Comparison of ENCODE assay signal across 8 mouse cellular contexts in the genomic region with DNA sequence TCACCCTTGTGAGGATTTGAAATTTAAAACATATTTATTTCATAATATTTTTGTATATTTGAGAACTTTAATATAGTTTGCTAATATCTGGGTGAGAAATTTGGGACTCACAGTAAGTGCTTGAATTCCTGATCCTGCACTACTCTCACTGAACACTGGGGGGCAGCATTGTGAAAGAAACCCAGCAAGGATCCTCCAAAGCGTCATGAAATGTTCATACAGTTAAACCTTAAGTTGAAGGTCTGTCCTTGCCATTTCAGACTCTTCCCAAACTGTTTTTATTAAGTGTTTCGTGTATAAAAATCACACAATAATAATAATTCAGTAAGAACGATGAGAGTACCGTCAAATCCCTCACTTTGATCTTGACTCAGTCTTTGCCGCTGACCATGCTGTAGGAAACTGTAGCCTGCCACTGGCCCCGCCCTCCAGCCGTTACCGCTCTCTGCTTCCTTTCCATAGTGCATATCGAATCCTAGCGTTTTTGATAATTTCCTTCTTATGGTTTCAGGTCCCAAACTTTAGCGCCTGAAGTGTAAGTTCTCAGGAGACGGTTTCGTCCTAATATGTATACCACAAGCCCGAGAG. TPM values are rescaled to one million over a fixed set of nuclear protein-coding genes. Genes with fewer than 3 reads are reported as not detected.
DNase-seq lines count a peak whose midpoint lies in the region; ATAC-seq lines count a peak whose summit lies in the region.

No protein-coding gene starts in this region.

- WGBS in hindbrain, embryonic 13.5 days, result 23% methylated on average over 14 of the region's 14 CpGs

- H3K4me3 ChIP-seq in hindbrain, embryonic 13.5 days, result no peak overlapping the region; the same call in 1 of the 2 replicates

- no peaks in the 10 kb centered on the region for H3K27me3 ChIP-seq in hindbrain, embryonic 13.5 days

- H3K4me2 ChIP-seq in hindbrain, embryonic 13.5 days, result peak overlapping the region; percentile 48

- H3K36me3 ChIP-seq in hindbrain, embryonic 13.5 days, result no peaks in the 10 kb centered on the region

- H3K9me3 ChIP-seq in hindbrain, embryonic 13.5 days, result no peaks in the 10 kb centered on the region

- peak; percentile 58; the same call in 1 of the 2 replicates for ATAC-seq in hindbrain, embryonic 13.5 days (ENCODE audit: low FRiP score)

- H3K27ac ChIP-seq in hindbrain, embryonic 13.5 days, result no peak overlapping the region

- DNase-seq in MN1 (ENCODE audit: low spot score), result peak; percentile 80
- peak; percentile 85 for DNase-seq in cerebellum, adult 9-10 months
- peak; percentile 63 to 96 for DNase-seq in frontal cortex, adult 2 months (ENCODE audit: extremely low spot score in 1 of 2, low spot score in 1 of 2)
- peak; percentile 84 to 93 for DNase-seq in layer of hippocampus, postnatal 14 days (ENCODE audit: low spot score in 2 of 2)
- DNase-seq in lung, postnatal 14 days, result peak; percentile 86
- peak; percentile 88 for DNase-seq in retina, embryonic 14.5 days (ENCODE audit: low spot score)
- DNase-seq in thymus, postnatal 36 days, result peak; percentile 75 to 81

- H3K9ac ChIP-seq in hindbrain, embryonic 13.5 days, result no peak overlapping the region

- peaks cover 4% of the 10 kb centered on the region for H3K4me1 ChIP-seq in hindbrain, embryonic 13.5 days (replicated peaks)

RNA-seq across cellular contexts. Expression of a gene that starts 39.4 kb away (rescaled TPM):
- polyA plus RNA-seq in frontal cortex, adult 2 months (2012; rRNA removed), result 0.48 and 1.4 TPM in 2 replicates
- not detected in 2 replicates for polyA plus RNA-seq in hindbrain, embryonic 13.5 days (2015; fragmentation: Nextera tagmentation; extraction: Ambion mirVana)
- total RNA-seq in layer of hippocampus, postnatal 14 days (2021), result under 1 TPM in 1 of 2 experiments, not detected in 1; 0.14 TPM
